Mouse (Mus musculus) bone marrow macrophage, adult 2 months (primary cell): ENCODE data around the gene C2cd5. TPM values are rescaled to one million over a fixed set of nuclear protein-coding genes. Genes with fewer than 3 reads are reported as not detected.
A peak's percentile ranks its signal among the peaks of the same experiment; 100 is the strongest.

Experiments used
- H3K27ac ChIP-seq: 2 replicates; pipeline ENCODE4 v1.5.1; 2012; ENCODE audit warnings: low read depth, low read length; ENCODE audit not compliant: insufficient read depth
- H3K4me1 ChIP-seq: 2 replicates; pipeline ENCODE4 v1.6.1; 2012; ENCODE audit warnings: low read length; ENCODE audit not compliant: control insufficient read depth, insufficient read depth
- H3K4me3 ChIP-seq: 2 replicates; pipeline ENCODE4 v1.5.1; 2012; ENCODE audit warnings: mild to moderate bottlenecking, low read length, moderate library complexity; ENCODE audit not compliant: insufficient read depth
- CTCF ChIP-seq: IDR thresholded peaks from 2 replicates; pipeline ENCODE4 v1.5.1; 2012; ENCODE audit warnings: low read depth, mild to moderate bottlenecking, low read length, moderate library complexity
- POLR2A ChIP-seq: IDR thresholded peaks from 2 replicates; pipeline ENCODE4 v1.6.1; 2012; ENCODE audit warnings: mild to moderate bottlenecking, low read depth, low read length, borderline replicate concordance
- polyA plus RNA-seq: library from polyadenylated mRNA; stranded (reverse); fragments of >200 nt; gene quantifications from 2 replicates; pipeline ENCODE4 v1.2.4, GENCODE M21; 2012; ENCODE audit not compliant: missing spikeins, insufficient read depth, insufficient read length

C2cd5 gene
- polyA plus RNA-seq, 1 experiment = 27.1 TPM

- H3K4me3 ChIP-seq = no peak overlapping the region
- TF ChIP-seq CTCF = no peak
- no peak for TF ChIP-seq POLR2A
- no peak overlapping the region for H3K27ac ChIP-seq
- no peaks in the 10 kb centered on the region; the same call in 1 of the 2 replicates for H3K4me1 ChIP-seq
Measured at GRCm38 (mm10) chr6:143103981-143104680, 4.2 kb upstream of the C2cd5 start.

- peak overlapping the region; percentile 83 for H3K4me3 ChIP-seq
- H3K27ac ChIP-seq = no peak overlapping the region
- TF ChIP-seq CTCF (no peak), POLR2A (no peak)
- peaks cover 8% of the 10 kb centered on the region for H3K4me1 ChIP-seq
Measured at GRCm38 (mm10) chr6:143100478-143101115, 656 bp upstream of the C2cd5 start.

GRCm38 (mm10) chr6:143099281-143099680 is 660 bp downstream of the C2cd5 start:
- Histone ChIP-seq H3K27ac (peak overlapping the region; percentile 16), H3K4me3 (peak overlapping the region; percentile 83), H3K4me1 (peaks cover 13% of the 10 kb centered on the region)
- TF ChIP-seq POLR2A = no peak
- TF ChIP-seq CTCF = no peak

GRCm38 (mm10) chr6:143095126-143095525 is 4.8 kb downstream of the C2cd5 start:
- Histone ChIP-seq H3K27ac (no peak overlapping the region), H3K4me1 (peaks cover 13% of the 10 kb centered on the region)
- TF ChIP-seq CTCF = no peak

GRCm38 (mm10) chr6:143092856-143093255 is 7.1 kb downstream of the C2cd5 start:
- TF ChIP-seq POLR2A (no peak), CTCF (no peak)
- H3K4me1 ChIP-seq = peaks cover 14% of the 10 kb centered on the region
- H3K4me3 ChIP-seq = no peak overlapping the region
- H3K27ac ChIP-seq = no peak overlapping the region

More at GRCm38 (mm10) chr6:143095126-143095525, 4.8 kb downstream of the C2cd5 start:
- H3K4me3 ChIP-seq = no peak overlapping the region

- Histone ChIP-seq H3K27ac (no peak overlapping the region), H3K4me3 (no peak overlapping the region), H3K4me1 (peaks cover 12% of the 10 kb centered on the region)
- no peak for TF ChIP-seq CTCF
- no peak for TF ChIP-seq POLR2A
Measured at GRCm38 (mm10) chr6:143091076-143091475, 8.9 kb downstream of the C2cd5 start.

GRCm38 (mm10) chr6:143087332-143087731 is 12.6 kb downstream of the C2cd5 start:
- no peak overlapping the region for H3K27ac ChIP-seq
- TF ChIP-seq POLR2A (no peak), CTCF (no peak)
- peaks cover 22% of the 10 kb centered on the region for H3K4me1 ChIP-seq
- no peak overlapping the region for H3K4me3 ChIP-seq

- H3K4me3 ChIP-seq = no peak overlapping the region
- H3K27ac ChIP-seq = no peak overlapping the region
- peaks cover 22% of the 10 kb centered on the region for H3K4me1 ChIP-seq
- TF ChIP-seq CTCF = no peak
- no peak for TF ChIP-seq POLR2A
Measured at GRCm38 (mm10) chr6:143085898-143086297, 14.0 kb downstream of the C2cd5 start.

- Histone ChIP-seq H3K27ac (no peak overlapping the region), H3K4me3 (no peak overlapping the region)
- TF ChIP-seq POLR2A (no peak), CTCF (no peak)
Measured at GRCm38 (mm10) chr6:143084314-143085025, 15.5 kb downstream of the C2cd5 start.

More at GRCm38 (mm10) chr6:143084314-143085025, 15.5 kb downstream of the C2cd5 start:
- H3K4me1 ChIP-seq = peaks cover 19% of the 10 kb centered on the region
